Mouse (Mus musculus): ENCODE data around the gene Stk16. TPM values are rescaled to one million over a fixed set of nuclear protein-coding genes. Genes with fewer than 3 reads are reported as not detected.

Stk16 gene
- polyA plus RNA-seq, 1 experiment from 2014 or later: 143 TPM

DNA sequence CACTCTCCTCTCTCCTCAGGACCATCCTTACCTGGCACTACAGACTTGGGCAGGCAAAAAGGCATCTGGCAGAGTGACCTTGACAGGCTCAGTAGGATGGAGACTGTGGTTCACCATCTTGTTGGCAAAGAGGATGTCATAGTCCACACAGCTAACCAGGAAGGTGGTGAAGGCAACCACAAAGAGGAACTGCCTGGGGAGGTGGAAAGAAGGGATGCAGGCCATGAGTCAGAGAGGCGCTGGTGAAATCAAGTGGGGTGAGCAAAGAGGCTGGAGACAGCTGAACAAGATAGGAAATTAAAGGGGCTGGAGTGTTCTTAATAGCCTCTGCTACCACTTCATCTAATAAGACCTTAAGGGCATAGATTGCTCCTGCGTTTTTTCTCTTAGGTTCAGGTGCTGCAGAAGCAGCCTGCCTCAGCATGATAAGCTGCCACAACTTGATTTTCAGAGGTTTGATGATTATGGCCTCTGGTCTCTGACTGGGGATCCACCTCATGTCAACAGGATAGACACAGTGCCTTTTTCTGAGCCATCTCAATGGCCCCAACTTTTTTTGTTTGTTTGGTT is 22.6 kb upstream of the Stk16 start:
- no peak overlapping the region for H3K4me2 ChIP-seq
- ATAC-seq: no peak
- WGBS: 89% methylated on average over 2 of the region's 2 CpGs
- H3K4me1 ChIP-seq: peaks cover 19% of the 10 kb centered on the region
- H3K9me3 ChIP-seq (replicated peaks): no peaks in the 10 kb centered on the region
- no peak overlapping the region for H3K27ac ChIP-seq
- peaks cover 52% of the 10 kb centered on the region for H3K36me3 ChIP-seq (ENCODE audit: poor library complexity, severe bottlenecking)
- H3K27me3 ChIP-seq: no peaks in the 10 kb centered on the region
- no peak overlapping the region for H3K4me3 ChIP-seq
- H3K9ac ChIP-seq: no peak overlapping the region

DNA sequence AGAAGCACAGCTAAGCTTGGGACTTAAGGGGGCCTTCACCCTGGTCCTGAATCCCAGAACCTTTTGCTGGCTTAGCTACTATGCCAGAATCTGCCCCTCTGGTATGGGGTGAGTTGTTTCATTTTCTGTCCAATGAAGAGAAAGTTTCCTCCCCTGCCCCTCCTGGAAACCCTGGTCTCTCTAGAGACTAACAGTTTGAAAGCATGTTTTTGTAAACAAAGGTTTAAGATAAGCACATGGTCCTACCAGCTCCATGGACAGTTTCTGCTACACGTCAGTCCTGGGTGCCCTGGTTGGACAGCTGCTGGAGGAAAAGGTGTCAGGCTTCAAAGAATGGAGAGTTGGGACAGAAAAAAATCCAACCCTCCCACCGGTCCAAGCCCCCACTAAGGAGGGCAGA is 20.1 kb upstream of the Stk16 start:
- 77% methylated on average over 2 of the region's 2 CpGs for WGBS
- no peak overlapping the region for H3K27ac ChIP-seq
- peaks cover 33% of the 10 kb centered on the region for H3K36me3 ChIP-seq (ENCODE audit: poor library complexity, severe bottlenecking)
- no peaks in the 10 kb centered on the region for H3K27me3 ChIP-seq
- H3K4me2 ChIP-seq: peak overlapping the region; percentile 93
- H3K4me1 ChIP-seq: peaks cover 26% of the 10 kb centered on the region
- H3K4me3 ChIP-seq: peak overlapping the region; percentile 67; the same call in 1 of the 2 replicates
- no peaks in the 10 kb centered on the region for H3K9me3 ChIP-seq (replicated peaks)
- H3K9ac ChIP-seq: 0 out of 2 replicates have a peak overlapping the region, but pooled peaks have one; percentile 84
- no peak for ATAC-seq

DNA sequence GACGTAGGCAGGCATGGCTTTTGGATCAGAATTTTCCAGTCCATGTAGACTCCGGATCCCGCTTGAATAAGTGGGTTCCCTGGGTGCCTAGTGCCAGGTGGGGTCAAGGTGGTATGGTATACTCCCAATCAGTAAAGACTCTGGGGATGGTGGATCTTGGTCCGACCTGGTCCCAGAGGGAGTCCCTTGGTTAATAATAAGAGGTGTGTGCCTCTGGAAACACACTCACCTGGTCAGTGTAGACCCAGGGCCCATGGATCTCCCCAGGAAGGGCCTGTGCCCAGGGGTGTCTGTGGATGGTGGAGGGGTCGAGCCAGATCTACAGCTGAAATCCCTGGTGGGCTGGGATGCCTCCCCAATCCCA is 19.4 kb upstream of the Stk16 start:
- no peak for ATAC-seq
- WGBS: 43% methylated on average over 5 of the region's 5 CpGs
- Histone ChIP-seq H3K27ac (peak overlapping the region; percentile 89), H3K4me2 (peak overlapping the region; percentile 93), H3K4me1 (peaks cover 26% of the 10 kb centered on the region), H3K9me3 (replicated peaks) (no peaks in the 10 kb centered on the region), H3K36me3 (ENCODE audit: poor library complexity, severe bottlenecking) (peaks cover 33% of the 10 kb centered on the region), H3K4me3 (peak overlapping the region; percentile 67), H3K9ac (peak overlapping the region; percentile 84), H3K27me3 (no peaks in the 10 kb centered on the region)

DNA sequence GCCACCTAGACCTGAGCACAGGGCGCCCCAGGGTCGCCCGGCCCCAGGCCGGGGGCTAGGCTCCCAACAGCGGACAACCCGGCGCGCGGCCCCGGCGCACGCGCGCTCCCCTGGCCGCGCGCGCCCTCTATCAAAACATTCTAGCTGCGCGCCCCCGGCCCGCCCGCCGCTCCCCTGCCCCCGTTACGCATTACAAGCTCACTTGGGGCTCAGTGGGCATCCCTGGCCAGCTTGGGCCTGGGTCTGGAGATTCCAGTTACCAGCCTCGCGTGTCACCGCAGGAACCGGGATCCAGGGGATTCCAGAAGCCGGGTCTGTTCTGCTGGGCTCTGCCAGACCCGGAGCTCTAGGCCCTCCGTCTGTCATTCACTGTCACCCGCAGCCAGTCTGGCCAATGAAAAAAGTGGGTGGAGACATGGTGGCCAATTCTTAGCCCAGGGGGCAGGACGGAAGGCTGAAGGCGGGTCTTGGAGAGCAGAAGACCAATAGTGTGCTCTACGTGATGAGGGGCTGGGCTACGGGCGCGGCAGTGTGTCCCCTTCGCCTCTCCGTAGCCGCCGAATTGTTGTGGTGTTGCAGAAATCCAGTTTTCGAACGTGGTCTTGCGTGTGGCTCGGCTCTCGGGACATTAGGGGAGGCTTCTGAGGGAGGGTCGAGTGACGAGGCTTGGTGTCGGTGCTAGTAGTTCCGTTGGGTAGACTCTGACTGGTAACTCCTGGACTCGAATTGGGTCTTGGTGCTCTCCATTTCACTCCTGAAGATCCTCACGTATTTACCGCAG is 18.8 kb upstream of the Stk16 start, which contains the start of the genes Ankzf1 and Atg9a:
Ankzf1 (plus strand) TSS at position 530 of the 781 bp plus-strand sequence.
Atg9a (minus strand) TSS at position 575 of the 781 bp plus-strand sequence.
- Histone ChIP-seq H3K4me2 (peak within 1 kb of the TSS; percentile 93), H3K4me3 (peak within 1 kb of the TSS; percentile 67), H3K36me3 (ENCODE audit: poor library complexity, severe bottlenecking) (peaks cover 33% of the 10 kb centered on the region), H3K4me1 (peaks cover 26% of the 10 kb centered on the region), H3K9me3 (replicated peaks) (no peaks in the 10 kb centered on the region), H3K9ac (peak within 1 kb of the TSS; percentile 86), H3K27me3 (no peaks in the 10 kb centered on the region), H3K27ac (peak within 1 kb of the TSS; percentile 89)
- ATAC-seq: peak; percentile 99
- under 1% methylated on average over 53 of the region's 56 CpGs for WGBS

DNA sequence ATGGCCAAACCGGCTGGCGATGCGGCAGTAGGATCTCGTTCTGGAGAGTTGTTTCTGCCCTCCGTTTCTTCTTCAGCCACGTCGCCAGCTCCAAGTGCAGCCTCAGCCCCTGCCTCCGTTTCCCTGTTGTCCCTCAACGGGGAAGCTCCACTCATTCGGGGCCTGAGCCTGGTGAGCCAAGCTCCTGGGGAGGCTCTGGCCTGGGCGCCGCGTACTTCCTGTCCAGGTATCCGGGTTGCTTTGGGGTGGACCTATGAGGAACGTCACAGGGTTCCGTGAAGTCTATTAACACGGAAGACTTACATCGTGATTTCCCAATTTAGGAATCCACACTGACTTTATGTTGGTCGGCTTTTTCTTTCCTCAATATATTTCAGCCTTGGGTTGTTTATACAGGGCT is 18.2 kb upstream of the Stk16 start:
- ATAC-seq: peak; percentile 20; the same call in 1 of the 2 replicates
- WGBS: under 1% methylated on average over 19 of the region's 19 CpGs

DNA sequence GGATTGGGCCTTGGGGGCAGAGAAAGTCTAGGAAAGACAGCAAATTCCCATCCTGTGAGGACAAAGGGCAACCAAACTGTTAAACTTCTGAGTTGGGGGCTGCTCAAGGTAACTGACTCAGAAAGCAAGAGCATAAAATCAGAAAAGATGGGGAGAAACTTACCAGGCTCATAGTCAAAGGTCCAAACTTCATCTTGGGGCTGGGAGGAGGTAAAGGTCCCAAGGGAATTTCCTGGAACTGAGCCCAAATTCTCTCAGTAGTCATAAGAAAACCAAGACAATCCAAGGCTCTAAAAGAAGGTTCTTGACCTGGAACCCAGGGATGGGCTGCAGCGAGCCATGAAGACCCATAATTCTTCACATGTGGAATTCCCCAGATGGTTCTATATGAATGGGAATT is 9.4 kb upstream of the Stk16 start:
- Histone ChIP-seq H3K4me3 (no peak overlapping the region), H3K4me2 (no peak overlapping the region), H3K27me3 (no peaks in the 10 kb centered on the region), H3K4me1 (no peaks in the 10 kb centered on the region), H3K9me3 (replicated peaks) (no peaks in the 10 kb centered on the region), H3K27ac (no peak overlapping the region), H3K36me3 (ENCODE audit: poor library complexity, severe bottlenecking) (peaks cover 39% of the 10 kb centered on the region), H3K9ac (no peak overlapping the region)
- ATAC-seq: no peak
- 95% methylated on average over 1 of the region's 1 CpGs for WGBS

More for the DNA sequence above, 18.2 kb upstream of the Stk16 start:
- peak overlapping the region; percentile 93 for H3K4me2 ChIP-seq
- H3K9me3 ChIP-seq (replicated peaks): no peaks in the 10 kb centered on the region
- H3K4me1 ChIP-seq: peaks cover 26% of the 10 kb centered on the region
- H3K4me3 ChIP-seq: peak overlapping the region; percentile 67
- peak overlapping the region; percentile 86 for H3K9ac ChIP-seq
- peak overlapping the region; percentile 83 for H3K27ac ChIP-seq
- H3K36me3 ChIP-seq (ENCODE audit: poor library complexity, severe bottlenecking): peaks cover 32% of the 10 kb centered on the region
- no peaks in the 10 kb centered on the region for H3K27me3 ChIP-seq

DNA sequence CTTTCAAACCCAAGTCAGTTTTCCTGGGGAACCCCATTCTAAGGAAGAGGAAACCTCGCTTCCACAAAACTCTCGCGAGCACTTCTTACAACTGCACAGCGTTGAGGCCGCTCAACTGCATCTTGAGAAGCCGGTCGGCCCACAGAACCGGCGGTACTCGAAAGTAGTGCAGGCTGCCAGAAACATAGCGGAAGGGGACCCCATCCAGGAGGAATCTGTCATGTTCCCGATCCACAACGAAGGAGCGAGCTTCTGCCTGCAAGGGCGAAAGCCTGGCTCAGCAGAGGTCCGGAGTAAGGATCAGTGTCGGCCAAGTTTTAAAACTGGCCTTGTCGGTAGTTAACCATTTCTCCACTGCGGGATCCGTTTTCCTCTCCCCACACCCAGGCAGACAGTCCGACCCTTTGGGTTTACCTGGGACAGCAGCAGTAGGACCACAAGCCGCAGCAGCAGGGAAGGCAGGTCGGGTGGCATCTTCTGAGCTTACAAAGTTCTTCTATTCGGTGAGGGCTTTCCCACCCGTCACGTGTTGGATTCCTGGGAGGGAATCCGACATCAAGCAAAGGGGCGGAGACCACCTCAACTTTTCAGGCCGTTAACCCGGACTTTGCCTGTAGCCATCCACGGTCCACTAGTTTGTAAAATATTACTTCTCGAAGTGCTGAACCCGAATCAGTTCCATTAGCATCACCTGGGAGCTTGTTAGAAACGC is 1.5 kb upstream of the Stk16 start:
- 11% methylated on average over 34 of the region's 34 CpGs for WGBS
- no peaks in the 10 kb centered on the region for H3K9me3 ChIP-seq (replicated peaks)
- H3K36me3 ChIP-seq (ENCODE audit: poor library complexity, severe bottlenecking): peaks cover 24% of the 10 kb centered on the region
- peak overlapping the region; percentile 36 for H3K4me3 ChIP-seq
- peak overlapping the region; percentile 52 for H3K9ac ChIP-seq
- ATAC-seq: no peak
- H3K27me3 ChIP-seq: no peaks in the 10 kb centered on the region; the same call in 1 of the 2 replicates
- peaks cover 42% of the 10 kb centered on the region for H3K4me1 ChIP-seq
- no peak overlapping the region for H3K27ac ChIP-seq
- peak overlapping the region; percentile 92 for H3K4me2 ChIP-seq

DNA sequence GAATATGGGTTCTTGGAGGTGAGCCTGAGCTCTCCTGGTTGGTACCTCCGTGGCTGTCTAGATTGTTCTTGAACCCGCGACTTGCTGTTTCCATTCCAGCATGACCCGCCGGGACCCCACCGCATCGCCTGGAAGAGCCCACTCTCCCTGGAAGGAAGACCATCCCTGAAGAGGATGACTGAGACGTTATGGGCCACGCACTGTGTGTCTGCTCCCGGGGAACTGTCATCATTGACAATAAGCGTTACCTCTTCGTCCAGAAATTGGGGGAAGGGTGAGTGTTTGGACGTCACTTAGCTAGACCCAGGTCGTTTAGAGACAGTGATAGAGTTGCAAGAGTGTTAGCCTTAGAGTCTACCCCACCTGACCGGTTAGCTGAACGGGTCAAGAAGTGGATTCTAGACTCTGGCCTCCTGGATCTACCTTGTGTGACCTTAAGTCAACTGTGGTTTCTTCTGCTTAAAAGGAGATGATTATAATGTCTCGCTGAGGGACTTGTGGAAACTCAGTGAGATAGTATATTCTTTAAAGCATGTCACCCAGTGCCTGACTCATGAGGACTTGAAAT is 587 bp downstream of the Stk16 start:
- ATAC-seq: peak; percentile 14
- peak overlapping the region; percentile 97 for H3K4me3 ChIP-seq

DNA sequence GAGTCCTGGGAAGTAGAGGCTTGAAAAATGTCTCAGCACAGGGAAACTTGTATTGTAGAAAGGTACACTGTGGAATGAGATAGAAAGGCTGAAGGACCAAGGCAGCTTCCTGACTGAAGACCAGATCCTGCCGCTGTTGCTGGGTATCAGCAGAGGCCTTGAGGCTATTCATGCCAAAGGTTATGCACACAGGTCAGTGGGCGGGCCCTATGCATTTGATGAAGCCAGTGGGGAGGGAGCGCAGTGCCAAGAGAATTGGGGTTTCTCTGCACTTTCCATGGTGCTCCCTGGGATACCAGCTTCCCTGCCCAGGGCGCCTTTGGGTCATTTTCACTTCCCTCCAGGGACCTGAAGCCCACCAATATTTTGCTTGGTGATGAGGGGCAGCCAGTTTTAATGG is 1.9 kb downstream of the Stk16 start:
- peaks cover 46% of the 10 kb centered on the region for H3K36me3 ChIP-seq (ENCODE audit: poor library complexity, severe bottlenecking)
- no peak for ATAC-seq
- no peaks in the 10 kb centered on the region for H3K9me3 ChIP-seq (replicated peaks)
- H3K4me1 ChIP-seq: peaks cover 44% of the 10 kb centered on the region
- no peak overlapping the region for H3K4me2 ChIP-seq
- H3K27me3 ChIP-seq: peaks cover 21% of the 10 kb centered on the region
- H3K27ac ChIP-seq: no peak overlapping the region
- WGBS: 88% methylated on average over 4 of the region's 4 CpGs
- no peak overlapping the region for H3K9ac ChIP-seq
- H3K4me3 ChIP-seq: no peak overlapping the region

More for the DNA sequence above, 587 bp downstream of the Stk16 start:
- peaks cover 8% of the 10 kb centered on the region for H3K27me3 ChIP-seq
- peak overlapping the region; percentile 93 for H3K9ac ChIP-seq
- H3K4me1 ChIP-seq: peaks cover 42% of the 10 kb centered on the region
- no peaks in the 10 kb centered on the region for H3K9me3 ChIP-seq (replicated peaks)
- peaks cover 45% of the 10 kb centered on the region for H3K36me3 ChIP-seq (ENCODE audit: poor library complexity, severe bottlenecking)
- peak overlapping the region; percentile 92 for H3K4me2 ChIP-seq
- H3K27ac ChIP-seq: no peak overlapping the region
- 14% methylated on average over 17 of the region's 17 CpGs for WGBS

DNA sequence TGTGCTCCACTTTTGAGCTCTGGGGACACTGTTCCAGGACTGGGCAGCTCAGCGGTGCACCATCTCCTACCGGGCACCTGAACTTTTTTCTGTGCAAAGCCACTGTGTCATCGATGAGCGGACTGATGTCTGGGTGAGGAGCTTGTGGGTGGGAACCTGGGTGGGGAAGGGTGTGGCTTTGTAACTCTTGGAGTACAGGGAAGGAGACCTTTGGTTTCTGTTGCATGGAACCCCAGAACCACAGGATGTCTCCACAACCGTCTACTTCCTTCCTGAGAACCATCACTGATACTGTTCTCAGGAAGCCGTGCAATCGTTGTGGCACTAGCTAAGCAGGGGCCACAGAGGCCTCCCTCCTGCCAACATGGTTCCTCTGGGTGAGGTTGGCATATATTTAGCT is 2.5 kb downstream of the Stk16 start:
- WGBS: 96% methylated on average over 7 of the region's 7 CpGs
- Histone ChIP-seq H3K27me3 (peaks cover 26% of the 10 kb centered on the region), H3K4me1 (peaks cover 47% of the 10 kb centered on the region), H3K4me2 (no peak overlapping the region), H3K9me3 (replicated peaks) (no peaks in the 10 kb centered on the region), H3K36me3 (ENCODE audit: poor library complexity, severe bottlenecking) (peaks cover 46% of the 10 kb centered on the region), H3K4me3 (no peak overlapping the region), H3K9ac (no peak overlapping the region), H3K27ac (no peak overlapping the region)
- ATAC-seq: no peak

DNA sequence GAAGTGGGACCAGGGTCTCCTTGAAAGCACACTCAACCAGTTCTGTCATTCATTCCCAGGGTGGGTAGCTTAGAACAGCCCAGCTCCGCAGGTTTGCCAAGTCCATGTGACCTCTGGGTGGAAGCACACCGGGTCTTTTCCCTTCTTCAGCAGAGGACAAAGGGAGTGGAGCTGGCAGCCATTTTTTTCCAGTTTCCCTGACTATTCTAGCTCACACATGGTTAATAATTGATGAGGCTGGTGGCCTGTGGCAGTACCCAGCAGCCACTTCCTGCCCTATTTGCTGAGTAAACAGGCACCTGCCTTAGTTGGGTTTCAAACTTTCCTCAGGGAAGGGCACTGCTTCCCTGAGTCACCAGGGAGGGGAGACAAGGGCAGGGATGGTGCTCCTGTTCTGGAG is 3.8 kb downstream of the Stk16 start:
- Histone ChIP-seq H3K4me1 (peaks cover 48% of the 10 kb centered on the region), H3K9ac (no peak overlapping the region), H3K27ac (no peak overlapping the region), H3K9me3 (replicated peaks) (no peaks in the 10 kb centered on the region), H3K4me3 (no peak overlapping the region), H3K36me3 (ENCODE audit: poor library complexity, severe bottlenecking) (peaks cover 46% of the 10 kb centered on the region), H3K27me3 (peaks cover 39% of the 10 kb centered on the region), H3K4me2 (no peak overlapping the region)
- WGBS: 84% methylated on average over 2 of the region's 2 CpGs
- no peak for ATAC-seq

DNA sequence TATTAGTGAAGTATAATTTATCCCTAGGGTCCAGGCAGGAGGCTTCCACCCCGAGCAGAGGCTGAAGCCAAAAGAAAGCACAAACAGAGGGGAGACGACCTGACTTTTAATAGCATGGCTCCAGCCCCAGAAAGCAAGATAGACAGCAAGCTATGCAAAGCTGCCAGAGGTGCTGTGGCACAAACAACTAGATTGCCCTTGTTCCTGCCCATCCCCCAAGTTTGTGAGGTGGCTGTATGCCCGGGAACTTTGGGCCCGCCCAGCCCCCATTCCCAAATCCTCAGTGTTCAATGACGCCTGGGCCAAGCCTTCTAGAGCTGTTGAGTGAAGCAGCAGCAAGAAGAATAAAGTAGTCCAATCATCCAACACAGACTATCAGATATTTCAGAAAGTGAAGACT is 4.2 kb downstream of the Stk16 start:
- Histone ChIP-seq H3K36me3 (ENCODE audit: poor library complexity, severe bottlenecking) (peaks cover 46% of the 10 kb centered on the region), H3K4me3 (no peak overlapping the region), H3K27ac (no peak overlapping the region), H3K9me3 (replicated peaks) (no peaks in the 10 kb centered on the region), H3K4me1 (peaks cover 48% of the 10 kb centered on the region), H3K9ac (no peak overlapping the region), H3K27me3 (peaks cover 44% of the 10 kb centered on the region), H3K4me2 (no peak overlapping the region)
- WGBS: 86% methylated on average over 5 of the region's 5 CpGs
- no peak for ATAC-seq

All from forebrain, embryonic 13.5 days (tissue).